Mouse (Mus musculus): ENCODE measurements around the gene Usp32.

DNA sequence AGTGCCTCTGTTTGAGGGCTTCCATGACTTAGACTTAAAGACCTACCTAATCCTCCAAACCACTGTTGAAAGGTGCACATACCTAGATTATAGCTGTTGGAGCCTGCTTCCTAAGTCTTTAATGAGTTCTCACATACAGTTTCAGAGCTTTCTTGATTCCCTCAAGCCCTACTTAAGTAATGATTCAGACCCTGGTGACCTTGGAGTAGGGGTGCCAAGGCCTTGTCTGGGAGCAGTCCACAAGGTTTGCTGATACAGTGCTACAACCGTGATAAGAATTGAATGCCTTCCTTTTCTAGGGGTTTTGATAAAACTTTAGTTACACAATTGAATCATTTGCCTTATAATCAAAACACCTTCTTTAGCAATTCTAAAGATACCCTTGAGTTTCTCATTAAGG lies 27.5 kb upstream of the Usp32 start:
- TF ChIP-seq CTCF (conservative IDR thresholded peaks at IDR 0.05; ENCODE audit: low read length) (no peak), POU5F1 (IDR thresholded peaks at IDR 0.05; ENCODE audit: borderline replicate concordance, low read length) (no peak), NANOG (IDR thresholded peaks at IDR 0.05; ENCODE audit: borderline replicate concordance, low read length) (no peak)

All from E14TG2a.4 (cell line).